Mouse (Mus musculus) heart, postnatal 0 days (tissue): ENCODE results near the gene Gm2000. TPM values are rescaled to one million over a fixed set of nuclear protein-coding genes. Genes with fewer than 3 reads are reported as not detected.

ENCODE experiments used
- ATAC-seq: fragments of 200-750 bp; cut with Nextera tagmentation; 2 replicates; pipeline ENCODE4 v1.8.0; 2017; ENCODE audit warnings: low read depth, moderate number of reproducible peaks, moderate library complexity; ENCODE audit not compliant: insufficient read depth
- DNase-seq: peaks from one replicate; pipeline ENCODE4 v3.0.0-alpha.2; 2016; ENCODE audit warnings: low spot score
- H3K27ac ChIP-seq: fragments of 300-500 bp; sonication (generic); 2 replicates; pipeline ENCODE4 v1.5.1; 2014; ENCODE audit warnings: low read depth, mild to moderate bottlenecking
- H3K27me3 ChIP-seq: fragments of 300-500 bp; sonication (generic); 2 replicates; pipeline ENCODE4 v1.6.1; 2014; ENCODE audit warnings: low read length, mixed read lengths; ENCODE audit not compliant: control insufficient read depth, insufficient read depth
- H3K36me3 ChIP-seq: fragments of 300-500 bp; sonication (generic); replicated peaks from 2 replicates; pipeline ENCODE4 v1.6.1; 2014; ENCODE audit warnings: low read length, mixed read lengths; ENCODE audit not compliant: control insufficient read depth, insufficient read depth
- H3K4me1 ChIP-seq: fragments of 300-500 bp; sonication (generic); 2 replicates; pipeline ENCODE4 v1.6.1; 2014; ENCODE audit warnings: antibody characterized with exemption; ENCODE audit not compliant: control insufficient read depth, insufficient read depth
- H3K4me2 ChIP-seq: fragments of 300-500 bp; sonication (generic); 2 replicates; pipeline ENCODE4 v1.6.1; 2014; ENCODE audit warnings: low read depth, mild to moderate bottlenecking, low read length, moderate library complexity
- H3K4me3 ChIP-seq: fragments of 300-500 bp; sonication (generic); 2 replicates; pipeline ENCODE4 v1.5.1; 2014; ENCODE audit warnings: low read depth, low read length
- H3K9ac ChIP-seq: fragments of 300-500 bp; sonication (generic); replicated peaks from 2 replicates; pipeline ENCODE4 v1.6.1; 2014; ENCODE audit warnings: low read depth, low read length, mixed read lengths
- H3K9me3 ChIP-seq: fragments of 300-500 bp; sonication (generic); replicated peaks from 2 replicates; pipeline ENCODE4 v1.6.1; 2016; ENCODE audit warnings: low read length; ENCODE audit not compliant: control insufficient read depth
- CTCF ChIP-seq: IDR thresholded peaks from 2 replicates; pipeline ENCODE4 v1.5.1; 2016; ENCODE audit warnings: antibody characterized with exemption, control low read depth, low read depth
- EP300 ChIP-seq: IDR thresholded peaks from 2 replicates; pipeline ENCODE4 v1.6.1; 2016; ENCODE audit warnings: antibody characterized with exemption, low read depth
- WGBS: fragments of 180-500 bp; shearing (Covaris S2); extraction: QIAGEN DNeasy Blood & Tissue Kit; methylation state at CpG from one replicate; pipeline ENCODE4 v1.1.7; 2014; 5-methylcytosine and 5-hydroxymethylcytosine counted together
- polyA plus RNA-seq: library from polyadenylated mRNA; unstranded; fragments of >200 nt; fragmentation: Nextera tagmentation; extraction: Ambion mirVana; gene quantifications from 2 replicates; pipeline ENCODE4 v1.2.1, GENCODE M21; 2015
- total RNA-seq: library from RNA; depleted of rRNA; stranded (reverse); fragments of >200 nt; gene quantifications from 2 replicates; pipeline ENCODE4 v1.2.3, GENCODE M21; 2014; ENCODE audit warnings: low replicate concordance; rRNA removed

The Gm2000 gene
- total RNA-seq (790 and 865 TPM in 2 replicates), polyA plus RNA-seq (405 and 419 TPM in 2 replicates)

DNA sequence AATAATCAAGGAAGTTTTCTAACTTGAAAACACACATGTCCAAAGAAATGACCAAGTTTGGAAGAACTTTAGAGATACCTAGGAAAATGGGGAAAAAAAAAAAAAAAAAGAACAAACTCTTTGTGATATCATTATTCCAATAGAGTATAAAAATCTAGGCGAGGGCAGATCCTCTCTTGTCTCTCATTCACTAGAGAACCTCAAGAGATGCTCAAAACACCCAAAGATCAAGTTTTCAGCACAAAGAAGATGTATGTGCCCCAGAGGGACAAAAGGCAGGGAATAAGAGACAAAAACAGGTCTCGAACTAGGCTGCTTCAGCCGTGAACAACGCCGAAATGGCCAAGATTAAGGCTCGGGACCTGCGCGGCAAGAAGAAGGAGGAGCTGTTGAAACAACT is at the start of gene Gm2000:
TSS of gene Gm2000 (plus strand) at position 301 of the 400 bp plus-strand sequence.
- 89% methylated on average over 8 of the region's 8 CpGs for whole genome bisulfite sequencing
- Histone ChIP-seq H3K36me3 (no peaks in the 10 kb centered on the region), H3K27me3 (no peaks in the 10 kb centered on the region), H3K4me3 (no peak within 1 kb of the TSS), H3K9me3 (0 out of 2 replicates have a peak, but pooled peaks cover 2% of the 10 kb centered on the region), H3K4me2 (no peak within 1 kb of the TSS), H3K9ac (no peak within 1 kb of the TSS), H3K27ac (no peak within 1 kb of the TSS), H3K4me1 (no peaks in the 10 kb centered on the region)
- DNase-seq, result no peak
- TF ChIP-seq EP300, result no peak
- no peak for TF ChIP-seq CTCF
- ATAC-seq, result no peak

DNA sequence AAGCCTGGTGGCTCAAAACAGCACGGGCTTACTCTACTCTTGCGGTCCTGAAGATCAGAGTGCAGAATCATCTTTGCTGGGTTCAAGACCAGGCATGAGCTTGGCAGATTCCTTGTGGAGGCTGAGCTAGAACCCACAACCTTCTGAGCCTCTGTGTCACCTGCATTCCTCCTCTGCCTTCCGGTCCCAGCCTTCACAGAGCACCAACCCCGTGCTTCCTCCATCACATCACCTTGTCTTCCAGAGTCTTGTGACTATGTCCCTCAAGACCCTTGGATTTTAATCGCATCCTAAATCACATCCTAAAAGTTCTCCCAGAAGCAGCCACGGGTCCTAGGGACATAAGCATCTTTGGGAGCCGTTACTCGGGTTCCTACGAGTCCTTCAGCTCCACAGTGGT is 42.7 kb upstream of the Gm2000 start:
- TF ChIP-seq EP300, result no peak
- no peak for TF ChIP-seq CTCF
- Histone ChIP-seq H3K9ac (no peak overlapping the region), H3K27me3 (no peaks in the 10 kb centered on the region), H3K4me3 (no peak overlapping the region), H3K27ac (no peak overlapping the region), H3K9me3 (no peaks in the 10 kb centered on the region), H3K36me3 (no peaks in the 10 kb centered on the region), H3K4me1 (no peaks in the 10 kb centered on the region), H3K4me2 (no peak overlapping the region)
- no peak for DNase-seq
- WGBS, result 78% methylated on average over 9 of the region's 9 CpGs
- ATAC-seq, result no peak

DNA sequence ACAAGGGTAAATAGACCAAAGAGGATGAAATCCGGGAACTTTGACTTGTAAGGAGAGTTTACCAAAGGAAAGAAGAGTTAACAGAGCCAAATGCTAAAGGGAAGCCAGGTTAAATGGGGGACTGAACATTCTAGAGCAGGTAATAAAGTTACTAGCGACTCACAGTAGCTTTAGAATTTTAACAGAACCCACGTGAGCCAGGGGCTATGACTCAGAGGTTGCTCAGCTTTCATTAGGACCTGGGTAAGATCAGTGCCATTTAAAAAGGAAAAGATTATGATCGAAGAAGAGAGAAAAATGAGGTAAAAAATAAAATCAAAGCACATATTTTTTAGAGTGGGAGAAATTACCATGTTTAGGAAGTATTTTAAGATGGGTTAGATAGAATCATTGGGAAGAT is 25.0 kb upstream of the Gm2000 start:
- Histone ChIP-seq H3K27me3 (no peaks in the 10 kb centered on the region), H3K4me1 (no peaks in the 10 kb centered on the region), H3K4me3 (no peak overlapping the region), H3K36me3 (no peaks in the 10 kb centered on the region), H3K9me3 (peaks cover 6% of the 10 kb centered on the region; the same call in 1 of the 2 replicates), H3K9ac (no peak overlapping the region), H3K27ac (no peak overlapping the region), H3K4me2 (no peak overlapping the region)
- DNase-seq (no peak), ATAC-seq (no peak)
- WGBS, result 69% methylated on average over 4 of the region's 4 CpGs
- TF ChIP-seq EP300 (no peak), CTCF (no peak)

DNA sequence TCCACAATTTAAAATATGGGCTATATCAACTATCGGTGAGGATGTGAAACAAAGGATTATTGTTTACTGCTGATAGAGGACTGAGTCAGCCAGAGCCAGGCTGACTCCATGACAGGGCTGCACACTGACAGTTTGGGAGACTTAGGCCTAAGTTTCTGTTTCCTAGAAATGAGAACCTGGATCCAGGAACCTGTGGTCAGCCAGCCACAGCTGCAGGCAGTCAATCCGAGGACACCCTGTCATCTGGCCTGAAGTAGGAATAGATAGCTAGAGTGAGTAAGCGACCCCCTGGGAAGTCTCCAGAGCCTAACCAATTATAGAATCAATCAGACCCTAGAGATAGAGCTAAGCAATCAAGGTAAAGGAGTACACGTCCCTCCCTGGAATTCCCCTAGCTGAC is 21.4 kb upstream of the Gm2000 start:
- H3K27me3 ChIP-seq, result no peaks in the 10 kb centered on the region
- no peak overlapping the region for H3K4me3 ChIP-seq
- WGBS, result 37% methylated on average over 4 of the region's 4 CpGs
- H3K9me3 ChIP-seq, result 0 out of 2 replicates have a peak, but pooled peaks cover 6% of the 10 kb centered on the region
- no peak for ATAC-seq
- H3K9ac ChIP-seq, result no peak overlapping the region
- no peak overlapping the region for H3K4me2 ChIP-seq
- no peaks in the 10 kb centered on the region for H3K36me3 ChIP-seq
- no peaks in the 10 kb centered on the region for H3K4me1 ChIP-seq
- no peak overlapping the region for H3K27ac ChIP-seq
- TF ChIP-seq CTCF, result no peak
- TF ChIP-seq EP300, result no peak
- no peak for DNase-seq

DNA sequence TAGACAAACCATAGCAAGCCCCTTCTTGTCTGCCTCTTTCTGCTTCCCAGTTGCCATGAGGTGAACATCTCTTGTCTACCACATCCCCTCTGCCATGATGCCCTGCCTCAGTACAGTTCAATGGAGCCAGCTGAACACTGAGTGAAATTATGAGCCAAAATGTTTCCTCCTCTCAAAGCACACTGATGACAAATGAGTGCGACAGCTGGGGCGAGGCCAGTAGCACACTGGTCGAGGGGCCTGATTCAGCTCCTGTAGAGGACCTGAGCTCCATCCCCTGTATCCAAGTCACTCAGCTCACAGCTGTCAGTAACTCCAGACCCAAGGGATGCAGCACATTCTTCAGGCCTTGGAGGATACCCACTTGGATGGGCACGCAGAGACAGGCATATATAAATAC is 20.2 kb upstream of the Gm2000 start:
- ATAC-seq (no peak), DNase-seq (no peak)
- H3K4me3 ChIP-seq, result no peak overlapping the region
- no peaks in the 10 kb centered on the region for H3K27me3 ChIP-seq
- H3K9me3 ChIP-seq, result 0 out of 2 replicates have a peak, but pooled peaks cover 6% of the 10 kb centered on the region
- H3K4me2 ChIP-seq, result no peak overlapping the region
- no peaks in the 10 kb centered on the region for H3K4me1 ChIP-seq
- no peak for TF ChIP-seq EP300
- TF ChIP-seq CTCF, result no peak
- H3K9ac ChIP-seq, result no peak overlapping the region
- WGBS, result 92% methylated on average over 4 of the region's 4 CpGs
- H3K36me3 ChIP-seq, result no peaks in the 10 kb centered on the region
- H3K27ac ChIP-seq, result no peak overlapping the region

DNA sequence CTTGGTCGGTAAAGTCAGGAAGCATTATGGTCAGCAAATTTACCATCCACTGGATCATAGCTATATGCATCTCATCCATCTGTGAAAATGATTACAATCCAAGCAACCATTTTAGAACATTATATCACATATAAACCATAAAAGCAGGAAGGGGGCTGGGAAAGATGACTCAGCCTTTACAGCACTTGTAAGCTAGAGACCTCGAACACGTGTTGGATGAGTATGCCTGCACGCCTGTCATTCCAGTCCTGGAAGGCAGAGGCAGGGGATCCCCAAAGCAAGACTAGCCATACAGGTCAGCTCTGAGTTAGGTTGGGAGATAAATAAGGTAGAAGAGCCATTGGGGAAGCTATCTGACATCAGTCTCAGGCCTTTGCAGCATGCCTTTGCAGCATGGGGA is 16.8 kb upstream of the Gm2000 start:
- no peak for DNase-seq
- H3K36me3 ChIP-seq, result no peaks in the 10 kb centered on the region
- no peak overlapping the region for H3K4me2 ChIP-seq
- 0 out of 2 replicates have a peak, but pooled peaks cover 6% of the 10 kb centered on the region for H3K9me3 ChIP-seq
- no peak for ATAC-seq
- TF ChIP-seq CTCF, result no peak
- 54% methylated on average over 4 of the region's 4 CpGs for WGBS
- no peaks in the 10 kb centered on the region for H3K27me3 ChIP-seq
- H3K4me1 ChIP-seq, result no peaks in the 10 kb centered on the region
- H3K27ac ChIP-seq, result no peak overlapping the region
- no peak overlapping the region for H3K4me3 ChIP-seq
- H3K9ac ChIP-seq, result no peak overlapping the region
